Mouse (Mus musculus): ENCODE measurements at regions not wholly inside any gene's neighbourhood (a gene's known extent, or its start where the extent isn't known, plus 50 kb on each side); places are given as distances from the start of the nearest gene placed in this dataset.
"Not testable (repeated sequence)": the region's sequence is repeated elsewhere in the genome, so short reads cannot be mapped to it uniquely, and the experiment has no call there.

- WGBS, result 58% methylated on average over 2 of the region's 2 CpGs
- H3K4me1 ChIP-seq (ENCODE audit: control insufficient read depth, insufficient read depth, low read length), result no peaks in the 10 kb centered on the region
- H3K27me3 ChIP-seq (replicated peaks; ENCODE audit: control insufficient read depth, insufficient read depth, low read length), result no peaks in the 10 kb centered on the region
- H3K4me3 ChIP-seq (ENCODE audit: insufficient read depth, low read depth, low read length), result no peak overlapping the region
- TF ChIP-seq CTCF (conservative IDR thresholded peaks at IDR 0.05; ENCODE audit: insufficient read depth, insufficient read length, low read depth, low read length), result no peak
- TF ChIP-seq POLR2A (IDR thresholded peaks at IDR 0.05; ENCODE audit: low read depth, low read length), result no peak
- DNase-seq, result no peak
- no peaks in the 10 kb centered on the region for H3K36me3 ChIP-seq (ENCODE audit: control insufficient read depth, insufficient read depth, low read length)
- no peak overlapping the region for H3K27ac ChIP-seq (ENCODE audit: insufficient read depth, low read depth, low read length)
Observed at GRCm38 (mm10) chr13:4742930-4743329, 134.0 kb upstream of the Akr1e1 start.

- WGBS, result 87% methylated on average over 2 of the region's 2 CpGs
- H3K36me3 ChIP-seq (ENCODE audit: control insufficient read depth, insufficient read depth, low read length), result not testable (repeated sequence)
Observed at GRCm38 (mm10) chr13:4716299-4716698, 107.3 kb upstream of the Akr1e1 start.

GRCm38 (mm10) chr13:4714724-4715123 lies 105.8 kb upstream of the Akr1e1 start:
- H3K27me3 ChIP-seq (replicated peaks; ENCODE audit: control insufficient read depth, insufficient read depth, low read length), result no peaks in the 10 kb centered on the region
- 91% methylated on average over 1 of the region's 1 CpGs for WGBS
- H3K36me3 ChIP-seq (ENCODE audit: control insufficient read depth, insufficient read depth, low read length), result no peaks in the 10 kb centered on the region
- TF ChIP-seq POLR2A (IDR thresholded peaks at IDR 0.05; ENCODE audit: low read depth, low read length) (no peak), CTCF (conservative IDR thresholded peaks at IDR 0.05; ENCODE audit: insufficient read depth, insufficient read length, low read depth, low read length) (no peak)
- H3K4me1 ChIP-seq (ENCODE audit: control insufficient read depth, insufficient read depth, low read length), result no peaks in the 10 kb centered on the region
- H3K27ac ChIP-seq (ENCODE audit: insufficient read depth, low read depth, low read length), result no peak overlapping the region
- H3K4me3 ChIP-seq (ENCODE audit: insufficient read depth, low read depth, low read length), result no peak overlapping the region
- DNase-seq, result no peak

More at GRCm38 (mm10) chr13:4716299-4716698, 107.3 kb upstream of the Akr1e1 start:
- not testable (repeated sequence) for DNase-seq; H3K27me3 ChIP-seq (replicated peaks; ENCODE audit: control insufficient read depth, insufficient read depth, low read length); H3K4me3 ChIP-seq (ENCODE audit: insufficient read depth, low read depth, low read length); H3K4me1 ChIP-seq (ENCODE audit: control insufficient read depth, insufficient read depth, low read length); H3K27ac ChIP-seq (ENCODE audit: insufficient read depth, low read depth, low read length)

- no peak for DNase-seq
- no peaks in the 10 kb centered on the region for H3K4me1 ChIP-seq (ENCODE audit: control insufficient read depth, insufficient read depth, low read length)
- no peaks in the 10 kb centered on the region for H3K36me3 ChIP-seq (ENCODE audit: control insufficient read depth, insufficient read depth, low read length)
- 75% methylated on average over 3 of the region's 3 CpGs for WGBS
- H3K27ac ChIP-seq (ENCODE audit: insufficient read depth, low read depth, low read length), result no peak overlapping the region
- H3K4me3 ChIP-seq (ENCODE audit: insufficient read depth, low read depth, low read length), result no peak overlapping the region
- H3K27me3 ChIP-seq (replicated peaks; ENCODE audit: control insufficient read depth, insufficient read depth, low read length), result no peaks in the 10 kb centered on the region
- TF ChIP-seq POLR2A (IDR thresholded peaks at IDR 0.05; ENCODE audit: low read depth, low read length) (no peak), CTCF (conservative IDR thresholded peaks at IDR 0.05; ENCODE audit: insufficient read depth, insufficient read length, low read depth, low read length) (no peak)
Observed at GRCm38 (mm10) chr13:4712698-4713097, 103.7 kb upstream of the Akr1e1 start.

GRCm38 (mm10) chr13:4699591-4699990 lies 90.6 kb upstream of the Akr1e1 start:
- not testable (repeated sequence) for H3K36me3 ChIP-seq (ENCODE audit: control insufficient read depth, insufficient read depth, low read length); H3K27ac ChIP-seq (ENCODE audit: insufficient read depth, low read depth, low read length); DNase-seq; H3K4me1 ChIP-seq (ENCODE audit: control insufficient read depth, insufficient read depth, low read length); H3K4me3 ChIP-seq (ENCODE audit: insufficient read depth, low read depth, low read length); H3K27me3 ChIP-seq (replicated peaks; ENCODE audit: control insufficient read depth, insufficient read depth, low read length)
- 70% methylated on average over 2 of the region's 2 CpGs for WGBS

- no peak overlapping the region for H3K27ac ChIP-seq (ENCODE audit: insufficient read depth, low read depth, low read length)
- WGBS, result 44% methylated on average over 11 of the region's 11 CpGs
- peak; percentile 41 for DNase-seq
Observed at GRCm38 (mm10) chr13:4666375-4667140, 57.6 kb upstream of the Akr1e1 start.

GRCm38 (mm10) chr13:4663390-4663789 lies 54.4 kb upstream of the Akr1e1 start:
- TF ChIP-seq CTCF (conservative IDR thresholded peaks at IDR 0.05; ENCODE audit: insufficient read depth, insufficient read length, low read depth, low read length) (no peak), POLR2A (IDR thresholded peaks at IDR 0.05; ENCODE audit: low read depth, low read length) (no peak)
- H3K4me1 ChIP-seq (ENCODE audit: control insufficient read depth, insufficient read depth, low read length), result no peaks in the 10 kb centered on the region; the same call in 1 of the 2 replicates
- WGBS, result 52% methylated on average over 3 of the region's 3 CpGs
- no peak overlapping the region for H3K4me3 ChIP-seq (ENCODE audit: insufficient read depth, low read depth, low read length)
- H3K36me3 ChIP-seq (ENCODE audit: control insufficient read depth, insufficient read depth, low read length), result no peaks in the 10 kb centered on the region
- no peaks in the 10 kb centered on the region for H3K27me3 ChIP-seq (replicated peaks; ENCODE audit: control insufficient read depth, insufficient read depth, low read length)
- no peak for DNase-seq
- H3K27ac ChIP-seq (ENCODE audit: insufficient read depth, low read depth, low read length), result no peak overlapping the region

More at GRCm38 (mm10) chr13:4666375-4667140, 57.6 kb upstream of the Akr1e1 start:
- Histone ChIP-seq H3K27me3 (replicated peaks; ENCODE audit: control insufficient read depth, insufficient read depth, low read length) (no peaks in the 10 kb centered on the region), H3K36me3 (ENCODE audit: control insufficient read depth, insufficient read depth, low read length) (no peaks in the 10 kb centered on the region), H3K4me3 (ENCODE audit: insufficient read depth, low read depth, low read length) (no peak overlapping the region), H3K4me1 (ENCODE audit: control insufficient read depth, insufficient read depth, low read length) (no peaks in the 10 kb centered on the region; the same call in 1 of the 2 replicates)
- TF ChIP-seq POLR2A (IDR thresholded peaks at IDR 0.05; ENCODE audit: low read depth, low read length), result no peak
- peak; percentile 29; the same call in 1 of the 2 replicates for TF ChIP-seq CTCF (conservative IDR thresholded peaks at IDR 0.05; ENCODE audit: insufficient read depth, insufficient read length, low read depth, low read length)
